Mouse (Mus musculus): ENCODE results near the gene Bend6. TPM values are rescaled to one million over a fixed set of nuclear protein-coding genes. Genes with fewer than 3 reads are reported as not detected.

The Bend6 gene
- polyA plus RNA-seq, 1 experiment from 2014 or later = 1.3 TPM

Other genes with a start within 250 kb of the Bend6 start
- gene Prim2, start 238.0 kb downstream of the Bend6 start, polyA plus RNA-seq (2015; fragmentation: Nextera tagmentation; extraction: Ambion mirVana) = 32.4 and 33.9 TPM in 2 replicates
- 34.8 and 36.2 TPM in 2 replicates for gene Rab23, start 187.9 kb downstream of the Bend6 start, polyA plus RNA-seq (2015; fragmentation: Nextera tagmentation; extraction: Ambion mirVana)
- 51.4 and 68.0 TPM in 2 replicates for gene Bag2, start 150.0 kb downstream of the Bend6 start, polyA plus RNA-seq (2015; fragmentation: Nextera tagmentation; extraction: Ambion mirVana)
- gene Zfp451, start 93.2 kb downstream of the Bend6 start, polyA plus RNA-seq (2015; fragmentation: Nextera tagmentation; extraction: Ambion mirVana) = 25.1 and 25.6 TPM in 2 replicates
- 23.7 and 24.4 TPM in 2 replicates for gene Dst, start 409 bp upstream of the Bend6 start, polyA plus RNA-seq (2015; fragmentation: Nextera tagmentation; extraction: Ambion mirVana)

All from limb, embryonic 15.5 days (tissue).